Mouse (Mus musculus): ENCODE measurements around the gene Tcf12. TPM values are rescaled to one million over a fixed set of nuclear protein-coding genes. Genes with fewer than 3 reads are reported as not detected.
A peak's percentile ranks its signal among the peaks of the same experiment; 100 is the strongest.

Tcf12 gene
- polyA plus RNA-seq, 1 experiment from 2014 or later = 8.3 TPM

DNA sequence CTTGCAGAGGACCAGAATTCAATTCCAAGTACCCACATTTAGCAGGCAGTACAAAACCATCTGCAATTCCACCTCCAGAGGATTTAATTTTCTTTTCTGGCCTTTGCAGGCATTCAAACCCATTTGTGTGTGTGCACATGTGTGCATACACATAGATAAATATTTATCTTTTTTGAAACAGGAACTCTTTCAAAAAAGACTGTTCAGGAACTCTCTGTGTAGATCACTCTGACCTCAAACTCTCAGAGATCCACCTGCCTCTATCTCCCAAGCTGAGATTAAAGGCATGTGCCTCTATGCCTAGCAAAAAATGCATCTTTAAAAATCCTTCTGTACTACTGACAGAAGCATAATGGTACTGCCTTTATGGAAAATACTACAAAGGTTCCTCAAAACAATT is 81.4 kb downstream of the Tcf12 start:
- H3K4me1 ChIP-seq (ENCODE audit: insufficient read depth) = peaks cover 14% of the 10 kb centered on the region
- no peak overlapping the region for H3K4me2 ChIP-seq (ENCODE audit: low read depth, low read length)
- no peak for ATAC-seq
- DNase-seq = no peak
- no peak overlapping the region for H3K9ac ChIP-seq (replicated peaks)
- TF ChIP-seq CTCF (IDR thresholded peaks at IDR 0.05; ENCODE audit: low read depth) = no peak
- no peak for TF ChIP-seq EP300 (IDR thresholded peaks at IDR 0.05; ENCODE audit: low read depth)
- no peaks in the 10 kb centered on the region for H3K27me3 ChIP-seq (ENCODE audit: insufficient read depth, low read length)
- H3K4me3 ChIP-seq (ENCODE audit: low read depth, low read length) = no peak overlapping the region
- H3K27ac ChIP-seq (ENCODE audit: low read depth) = 0 out of 2 replicates have a peak overlapping the region, but pooled peaks have one; percentile 22
- no peaks in the 10 kb centered on the region for H3K9me3 ChIP-seq (ENCODE audit: low read length)
- no peaks in the 10 kb centered on the region for H3K36me3 ChIP-seq (replicated peaks; ENCODE audit: insufficient read depth, low read length)

DNA sequence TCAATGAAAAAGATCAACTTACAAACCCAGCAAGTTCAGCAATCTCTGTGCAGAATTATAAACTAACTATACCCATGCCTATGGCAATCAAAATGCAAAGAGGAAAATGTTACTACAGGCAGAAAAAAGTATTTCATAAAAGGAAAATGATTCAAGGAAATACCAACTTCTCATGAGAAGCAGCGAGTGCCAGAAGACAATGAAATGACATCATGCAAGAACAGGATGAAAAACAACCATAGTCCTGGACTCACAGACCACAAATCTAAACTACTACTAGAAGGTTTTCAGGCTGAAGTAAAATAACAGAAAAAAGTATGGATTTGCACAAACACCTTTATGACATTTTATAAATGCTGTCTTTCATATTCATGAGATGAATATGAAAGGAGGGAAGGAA is 82.1 kb downstream of the Tcf12 start:
- H3K4me2 ChIP-seq (ENCODE audit: low read depth, low read length) = no peak overlapping the region
- no peak for TF ChIP-seq CTCF (IDR thresholded peaks at IDR 0.05; ENCODE audit: low read depth)
- no peak for TF ChIP-seq EP300 (IDR thresholded peaks at IDR 0.05; ENCODE audit: low read depth)
- H3K27me3 ChIP-seq (ENCODE audit: insufficient read depth, low read length) = no peaks in the 10 kb centered on the region
- H3K27ac ChIP-seq (ENCODE audit: low read depth) = no peak overlapping the region
- H3K9me3 ChIP-seq (ENCODE audit: low read length) = no peaks in the 10 kb centered on the region
- H3K4me3 ChIP-seq (ENCODE audit: low read depth, low read length) = no peak overlapping the region
- ATAC-seq (no peak), DNase-seq (no peak)
- H3K4me1 ChIP-seq (ENCODE audit: insufficient read depth) = peaks cover 14% of the 10 kb centered on the region
- H3K9ac ChIP-seq (replicated peaks) = no peak overlapping the region
- 57% methylated on average over 1 of the region's 1 CpGs for whole genome bisulfite sequencing (ENCODE audit: insufficient replicate concordance)
- H3K36me3 ChIP-seq (replicated peaks; ENCODE audit: insufficient read depth, low read length) = no peaks in the 10 kb centered on the region

DNA sequence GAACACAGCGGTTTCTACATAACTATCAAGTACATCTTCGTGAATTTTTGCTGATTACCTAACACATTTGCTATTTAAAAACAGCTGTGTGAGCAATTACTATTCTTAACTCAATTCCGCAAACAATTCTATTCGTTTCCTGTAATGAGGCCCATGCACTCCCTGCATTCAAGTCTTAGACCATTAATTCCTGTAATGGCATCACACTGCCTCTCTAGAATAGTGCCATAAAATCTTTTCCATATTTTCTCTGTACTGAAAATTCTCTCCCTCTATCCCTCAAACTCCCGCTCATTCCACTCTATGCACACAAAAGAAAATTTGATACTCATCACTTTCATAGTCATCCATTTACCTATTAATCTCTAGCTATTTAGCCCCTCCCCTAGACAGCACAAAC is 88.4 kb downstream of the Tcf12 start:
- Histone ChIP-seq H3K4me3 (ENCODE audit: low read depth, low read length) (no peak overlapping the region), H3K27ac (ENCODE audit: low read depth) (no peak overlapping the region), H3K27me3 (ENCODE audit: insufficient read depth, low read length) (no peaks in the 10 kb centered on the region), H3K36me3 (replicated peaks; ENCODE audit: insufficient read depth, low read length) (no peaks in the 10 kb centered on the region), H3K9ac (replicated peaks) (no peak overlapping the region), H3K9me3 (ENCODE audit: low read length) (no peaks in the 10 kb centered on the region), H3K4me2 (ENCODE audit: low read depth, low read length) (no peak overlapping the region), H3K4me1 (ENCODE audit: insufficient read depth) (peaks cover 12% of the 10 kb centered on the region)
- WGBS (ENCODE audit: insufficient replicate concordance) = 71% methylated on average over 5 of the region's 5 CpGs
- DNase-seq = no peak
- ATAC-seq = no peak
- TF ChIP-seq EP300 (IDR thresholded peaks at IDR 0.05; ENCODE audit: low read depth) = no peak
- TF ChIP-seq CTCF (IDR thresholded peaks at IDR 0.05; ENCODE audit: low read depth) = no peak

DNA sequence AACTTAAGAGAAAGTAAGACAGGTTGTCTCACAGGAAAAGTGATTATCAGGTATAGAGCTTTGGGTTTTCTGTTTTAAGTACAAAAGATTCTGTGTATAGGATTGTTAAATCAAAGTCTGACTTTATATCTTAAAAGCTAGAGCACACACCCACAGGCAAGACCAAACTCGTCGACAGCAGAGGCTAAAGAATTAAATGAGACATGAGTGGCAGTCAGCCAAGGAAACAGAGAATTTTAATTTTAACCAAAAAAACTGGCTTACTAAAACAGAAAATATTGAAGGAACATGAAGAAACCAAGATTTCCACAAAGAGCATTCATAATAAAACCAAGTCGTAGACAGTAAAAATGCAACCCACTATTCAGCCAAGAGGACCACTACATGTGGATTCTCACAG is 90.2 kb downstream of the Tcf12 start:
- no peak for DNase-seq
- Histone ChIP-seq H3K9me3 (ENCODE audit: low read length) (no peaks in the 10 kb centered on the region), H3K27me3 (ENCODE audit: insufficient read depth, low read length) (no peaks in the 10 kb centered on the region), H3K36me3 (replicated peaks; ENCODE audit: insufficient read depth, low read length) (no peaks in the 10 kb centered on the region), H3K4me2 (ENCODE audit: low read depth, low read length) (no peak overlapping the region), H3K4me1 (ENCODE audit: insufficient read depth) (peaks cover 12% of the 10 kb centered on the region), H3K4me3 (ENCODE audit: low read depth, low read length) (no peak overlapping the region), H3K27ac (ENCODE audit: low read depth) (no peak overlapping the region), H3K9ac (replicated peaks) (no peak overlapping the region)
- TF ChIP-seq EP300 (IDR thresholded peaks at IDR 0.05; ENCODE audit: low read depth) (no peak), CTCF (IDR thresholded peaks at IDR 0.05; ENCODE audit: low read depth) (no peak)
- WGBS (ENCODE audit: insufficient replicate concordance) = 69% methylated on average over 3 of the region's 3 CpGs
- no peak for ATAC-seq

DNA sequence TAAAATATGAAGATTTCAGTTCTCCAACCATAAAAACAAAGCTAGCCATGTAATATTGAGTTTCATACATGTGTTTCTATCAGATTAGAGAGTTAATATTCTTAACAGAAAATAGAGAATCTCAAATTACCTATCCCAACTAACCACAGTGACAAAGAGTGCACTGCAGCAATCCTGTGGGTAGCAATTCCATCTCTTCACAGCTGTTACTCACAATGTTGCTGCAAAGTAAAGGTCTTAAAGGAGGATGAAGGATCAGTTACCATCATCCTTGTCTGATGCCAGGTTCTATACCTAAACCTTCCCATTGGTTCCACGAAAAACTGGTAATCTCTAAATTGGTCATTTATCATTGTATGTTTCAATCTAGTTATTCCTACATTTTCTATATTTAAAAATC is 95.7 kb downstream of the Tcf12 start:
- Histone ChIP-seq H3K9ac (replicated peaks) (no peak overlapping the region), H3K4me2 (ENCODE audit: low read depth, low read length) (no peak overlapping the region), H3K27ac (ENCODE audit: low read depth) (no peak overlapping the region), H3K4me1 (ENCODE audit: insufficient read depth) (peaks cover 12% of the 10 kb centered on the region), H3K36me3 (replicated peaks; ENCODE audit: insufficient read depth, low read length) (no peaks in the 10 kb centered on the region), H3K9me3 (ENCODE audit: low read length) (no peaks in the 10 kb centered on the region), H3K4me3 (ENCODE audit: low read depth, low read length) (no peak overlapping the region), H3K27me3 (ENCODE audit: insufficient read depth, low read length) (no peaks in the 10 kb centered on the region)
- no peak for TF ChIP-seq EP300 (IDR thresholded peaks at IDR 0.05; ENCODE audit: low read depth)
- no peak for TF ChIP-seq CTCF (IDR thresholded peaks at IDR 0.05; ENCODE audit: low read depth)
- ATAC-seq (no peak), DNase-seq (no peak)
- WGBS (ENCODE audit: insufficient replicate concordance) = 89% methylated on average over 1 of the region's 1 CpGs

DNA sequence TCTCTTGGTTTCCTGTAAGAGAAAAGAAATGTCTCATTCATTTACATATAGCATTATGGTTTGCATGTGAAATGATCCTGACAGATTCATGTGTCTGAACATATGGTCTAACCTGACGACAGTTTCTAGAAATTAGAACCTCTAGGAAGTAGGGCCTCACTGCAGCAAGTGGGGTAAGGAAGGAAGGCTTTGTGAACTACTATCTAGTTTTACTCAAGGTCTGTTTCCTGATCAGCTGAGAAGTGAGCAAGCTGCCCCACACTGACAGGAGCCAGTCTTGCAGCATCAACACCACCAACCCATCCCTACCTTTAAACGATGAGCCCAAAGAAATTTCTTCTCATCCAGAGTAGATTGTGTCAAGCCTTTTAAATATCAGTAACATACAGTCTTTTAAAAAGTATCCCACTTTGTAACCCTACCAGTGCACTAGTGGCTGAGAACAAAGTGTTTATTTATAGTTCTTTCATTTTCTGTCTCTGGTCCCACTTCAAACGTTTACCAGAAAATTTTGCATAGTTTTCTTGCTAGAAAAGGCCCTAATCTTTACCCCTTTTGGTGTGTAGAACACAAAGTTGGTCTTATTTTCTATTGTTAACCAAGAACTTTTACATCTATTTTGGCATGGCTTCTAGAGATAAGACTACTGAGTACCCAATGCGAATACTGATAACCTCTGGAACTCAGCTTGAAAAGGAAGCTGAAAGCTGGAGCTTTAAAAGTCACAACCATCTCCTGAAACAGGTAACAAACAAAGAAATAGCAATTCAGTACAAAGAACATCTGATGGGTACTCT is 96.9 kb downstream of the Tcf12 start:
- no peak overlapping the region for H3K4me2 ChIP-seq (ENCODE audit: low read depth, low read length)
- TF ChIP-seq EP300 (IDR thresholded peaks at IDR 0.05; ENCODE audit: low read depth) = no peak
- TF ChIP-seq CTCF (IDR thresholded peaks at IDR 0.05; ENCODE audit: low read depth) = no peak
- no peaks in the 10 kb centered on the region for H3K36me3 ChIP-seq (replicated peaks; ENCODE audit: insufficient read depth, low read length)
- DNase-seq (no peak), ATAC-seq (no peak)
- H3K27ac ChIP-seq (ENCODE audit: low read depth) = no peak overlapping the region
- H3K9ac ChIP-seq (replicated peaks) = no peak overlapping the region
- H3K9me3 ChIP-seq (ENCODE audit: low read length) = no peaks in the 10 kb centered on the region
- H3K4me3 ChIP-seq (ENCODE audit: low read depth, low read length) = no peak overlapping the region
- 42% methylated on average over 4 of the region's 4 CpGs for WGBS (ENCODE audit: insufficient replicate concordance)
- no peaks in the 10 kb centered on the region for H3K27me3 ChIP-seq (ENCODE audit: insufficient read depth, low read length)
- peaks cover 12% of the 10 kb centered on the region for H3K4me1 ChIP-seq (ENCODE audit: insufficient read depth)
